In genomic region chr17:75472379-75472778, GRCm38 (mm10) we compare ENCODE assay signal across 11 mouse cellular contexts. TPM values are rescaled to one million over a fixed set of nuclear protein-coding genes. Genes with fewer than 3 reads are reported as not detected.
DNase-seq lines count a peak whose midpoint lies in the region; ATAC-seq and TF ChIP-seq lines count a peak whose summit lies in the region.
"Had no signal": no experiment of that assay in that cellular context is flagged by ENCODE, and none has a peak within 500 bp of the region (broad histone marks: within the 10 kb centered on the region; RNA-seq: fewer than 3 reads in every experiment).

No protein-coding gene starts in this region.

- DNase-seq in heart, adult 11 months = peak; percentile 96
- peak; percentile 36 to 48 for DNase-seq in spleen, adult 2 months (ENCODE audit: low read depth in 1 of 2, low spot score in 2 of 2)
- no peak for DNase-seq in spleen, postnatal 4 days (ENCODE audit: low spot score in 2 of 2)
- DNase-seq in heart, postnatal 10 days = peak; percentile 27 to 42
- DNase-seq in spleen, postnatal 36 days (ENCODE audit: low spot score in 2 of 2) = peak; percentile 72 to 76
- no peak for DNase-seq in cerebellum, adult 8-10 months
- DNase-seq in urinary bladder, postnatal 36 days (ENCODE audit: low spot score in 2 of 2) = no peak
- DNase-seq: adrenal gland, adult 8-10 months; thymus, postnatal 14 days had no signal

- WGBS in heart, embryonic 11.5 days (ENCODE audit: insufficient replicate concordance) = 50% methylated on average over 2 of the region's 2 CpGs
- 3% methylated on average over 2 of the region's 2 CpGs for WGBS in spleen, adult 2 months

- no peak for TF ChIP-seq CTCF in spleen, adult 2 months (IDR thresholded peaks at IDR 0.05; ENCODE audit: extremely low read depth, insufficient read depth, insufficient read length, insufficient replicate concordance)

- ATAC-seq in heart, embryonic 11.5 days (replicated peaks; ENCODE audit: insufficient number of reproducible peaks, low FRiP score, low TSS enrichment) = no peak

- H3K4me3 ChIP-seq in heart, embryonic 11.5 days (ENCODE audit: low read depth, low read length) = no peak overlapping the region
- H3K4me3 ChIP-seq in spleen, adult 2 months (ENCODE audit: extremely low read depth, insufficient read depth, insufficient read length) = no peak overlapping the region
- H3K4me3 ChIP-seq: midbrain, embryonic 12.5 days had no signal

- H3K4me1 ChIP-seq in heart, embryonic 11.5 days (ENCODE audit: control insufficient read depth, insufficient read depth, low read length) = peaks cover 5% of the 10 kb centered on the region; the same call in 1 of the 2 replicates
- H3K4me1 ChIP-seq in spleen, adult 2 months (ENCODE audit: control insufficient read depth, insufficient read depth, insufficient read length) = peaks cover 15% of the 10 kb centered on the region
- H3K4me1 ChIP-seq: midbrain, embryonic 12.5 days had no signal

- H3K27ac ChIP-seq in heart, embryonic 11.5 days (ENCODE audit: low read depth, low read length) = no peak overlapping the region
- peak overlapping the region; percentile 65 for H3K27ac ChIP-seq in spleen, adult 2 months (ENCODE audit: insufficient read depth, low read length)
- H3K27ac ChIP-seq: midbrain, embryonic 12.5 days had no signal

- TF ChIP-seq POLR2A in spleen, adult 2 months (IDR thresholded peaks at IDR 0.05; ENCODE audit: low read depth, low read length) = no peak

- no peaks in the 10 kb centered on the region for H3K27me3 ChIP-seq in heart, embryonic 11.5 days (ENCODE audit: control insufficient read depth, insufficient read depth, low read length)
- H3K27me3 ChIP-seq in spleen, adult 2 months (ENCODE audit: control insufficient read depth, insufficient read depth, low read length) = no peaks in the 10 kb centered on the region
- H3K27me3 ChIP-seq: midbrain, embryonic 12.5 days had no signal

- no peak overlapping the region for H3K4me2 ChIP-seq in heart, embryonic 11.5 days
- H3K4me2 ChIP-seq: midbrain, embryonic 12.5 days had no signal

- H3K9me3 ChIP-seq in heart, embryonic 11.5 days (replicated peaks; ENCODE audit: control insufficient read depth, low read length) = no peaks in the 10 kb centered on the region
- H3K9me3 ChIP-seq: midbrain, embryonic 12.5 days had no signal

- no peaks in the 10 kb centered on the region for H3K36me3 ChIP-seq in heart, embryonic 11.5 days (ENCODE audit: control insufficient read depth, insufficient read depth, low read length)
- H3K36me3 ChIP-seq in spleen, adult 2 months (ENCODE audit: control insufficient read depth, insufficient read depth, low read length) = no peaks in the 10 kb centered on the region; the same call in 1 of the 2 replicates
- H3K36me3 ChIP-seq: midbrain, embryonic 12.5 days had no signal

- intact Hi-C loops in heart, postnatal 10 days (cut with DNase I) = no loop called here

- no peak overlapping the region for H3K9ac ChIP-seq in heart, embryonic 11.5 days (ENCODE audit: low read depth, low read length)
- H3K9ac ChIP-seq: midbrain, embryonic 12.5 days had no signal

RNA-seq across cellular contexts. Expression of gene Rasgrp3, which starts 36.7 kb away (rescaled TPM):
- 18.3 and 18.4 TPM in 2 replicates for polyA plus RNA-seq in heart, embryonic 11.5 days (2014; fragmentation: Nextera tagmentation; extraction: Ambion mirVana)
- polyA plus RNA-seq in spleen, adult 2 months (2012; rRNA removed) = 9.8 TPM in 2 replicates
- total RNA-seq in heart, postnatal 10 days (2021) = 10 to 100 TPM; 46.1 to 67.9 TPM

Comparison
In these comparisons a context has a peak if more than half of its experiments do, and no peak if none do; other contexts are left out.
1. DNase-seq: peak in heart, adult 11 months (single experiment), spleen, adult 2 months (2 of 2), heart, postnatal 10 days (2 of 2) and spleen, postnatal 36 days (2 of 2); none in spleen, postnatal 4 days (0 of 2), cerebellum, adult 8-10 months (single experiment) and urinary bladder, postnatal 36 days (0 of 2).